Mouse (Mus musculus): ENCODE results near the gene Lrrc8e. TPM values are rescaled to one million over a fixed set of nuclear protein-coding genes. Genes with fewer than 3 reads are reported as not detected.
"Not testable (repeated sequence)": the region's sequence is repeated elsewhere in the genome, so short reads cannot be mapped to it uniquely, and the experiment has no call there.

Gene Lrrc8e
- polyA plus RNA-seq, 1 experiment from 2014 or later: 0.11 TPM

GRCm38 (mm10) chr8:4252934-4253841, 26.6 kb downstream of the Lrrc8e start, which contains the start of gene Snapc2:
TSS of gene Snapc2 (plus strand) at chr8:4253080.
- TF ChIP-seq EP300 (IDR thresholded peaks at IDR 0.05; ENCODE audit: low read depth) (no peak; the same call in 1 of the 2 replicates), CTCF (IDR thresholded peaks at IDR 0.05; ENCODE audit: low read depth) (no peak)
- no peaks in the 10 kb centered on the region for H3K9me3 ChIP-seq (ENCODE audit: low read length)

DNA sequence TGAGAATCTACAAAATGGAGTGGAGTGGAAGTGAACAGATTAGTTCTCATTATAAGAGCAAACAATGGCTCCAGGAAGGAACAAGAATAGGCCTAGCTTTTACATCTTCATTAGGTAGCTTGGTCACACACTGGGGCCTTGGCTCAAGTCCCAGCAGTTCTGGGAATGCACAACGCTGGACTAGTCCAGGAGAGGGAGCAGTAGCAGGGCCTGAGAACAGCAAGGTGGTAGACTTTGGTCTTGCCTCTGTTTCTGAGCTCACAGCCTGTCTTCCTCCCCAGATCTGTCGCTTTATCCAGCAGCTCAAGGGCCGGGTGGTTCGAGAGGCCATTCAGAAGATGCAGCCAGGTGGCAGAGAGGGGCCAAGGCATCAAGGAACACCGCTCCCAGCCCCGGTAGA, 27.4 kb downstream of the Lrrc8e start:
- H3K27me3 ChIP-seq (ENCODE audit: insufficient read depth, low read length): no peaks in the 10 kb centered on the region
- no peak overlapping the region for H3K27ac ChIP-seq (ENCODE audit: low read depth)
- H3K4me3 ChIP-seq (ENCODE audit: low read depth, low read length): peak overlapping the region; percentile 93
- DNase-seq (peak; percentile 43), ATAC-seq (no peak)
- TF ChIP-seq EP300 (IDR thresholded peaks at IDR 0.05; ENCODE audit: low read depth): no peak
- TF ChIP-seq CTCF (IDR thresholded peaks at IDR 0.05; ENCODE audit: low read depth): peak; percentile 53
- WGBS (ENCODE audit: insufficient replicate concordance): 63% methylated on average over 6 of the region's 6 CpGs
- H3K36me3 ChIP-seq (replicated peaks; ENCODE audit: insufficient read depth, low read length): peaks cover 7% of the 10 kb centered on the region
- peak overlapping the region; percentile 85 for H3K4me2 ChIP-seq (ENCODE audit: low read depth, low read length)
- no peaks in the 10 kb centered on the region for H3K9me3 ChIP-seq (ENCODE audit: low read length)
- peaks cover 24% of the 10 kb centered on the region for H3K4me1 ChIP-seq (ENCODE audit: insufficient read depth)
- no peak overlapping the region for H3K9ac ChIP-seq (replicated peaks)

More at GRCm38 (mm10) chr8:4252934-4253841, 26.6 kb downstream of the Lrrc8e start, which contains the start of gene Snapc2:
- peaks cover 16% of the 10 kb centered on the region for H3K4me1 ChIP-seq (ENCODE audit: insufficient read depth)
- H3K4me2 ChIP-seq (ENCODE audit: low read depth, low read length): peak within 1 kb of the TSS; percentile 85
- H3K4me3 ChIP-seq (ENCODE audit: low read depth, low read length): peak within 1 kb of the TSS; percentile 93
- H3K36me3 ChIP-seq (replicated peaks; ENCODE audit: insufficient read depth, low read length): peaks cover 7% of the 10 kb centered on the region
- H3K9ac ChIP-seq (replicated peaks): peak within 1 kb of the TSS; percentile 93
- under 1% methylated on average over 69 of the region's 69 CpGs for WGBS (ENCODE audit: insufficient replicate concordance)
- no peaks in the 10 kb centered on the region for H3K27me3 ChIP-seq (ENCODE audit: insufficient read depth, low read length)
- H3K27ac ChIP-seq (ENCODE audit: low read depth): peak within 1 kb of the TSS; percentile 74
- DNase-seq (peak; percentile 98), ATAC-seq (peak; percentile 94)

DNA sequence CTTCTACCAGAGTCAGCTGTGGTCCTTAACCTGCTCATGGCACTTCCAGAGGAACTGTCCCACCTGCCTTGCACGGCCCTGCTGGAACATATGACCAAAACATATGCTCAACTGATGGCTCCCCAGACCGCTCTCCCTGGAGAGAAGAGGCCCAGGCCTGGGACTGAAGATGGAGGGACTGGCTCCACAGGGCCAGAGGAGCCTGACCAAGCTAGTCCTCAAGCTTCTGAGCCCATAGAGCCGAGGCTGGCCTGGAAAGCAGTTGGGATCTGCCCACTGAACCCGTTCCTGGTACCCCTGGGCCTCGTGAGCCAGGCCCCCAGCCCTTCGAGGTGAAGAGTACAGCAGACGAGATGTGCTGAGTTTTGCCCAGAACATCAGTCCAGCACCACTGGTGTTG, 28.8 kb downstream of the Lrrc8e start:
- not testable (repeated sequence) for H3K9ac ChIP-seq (replicated peaks); H3K9me3 ChIP-seq (ENCODE audit: low read length); H3K4me3 ChIP-seq (ENCODE audit: low read depth, low read length); DNase-seq; H3K27ac ChIP-seq (ENCODE audit: low read depth); H3K4me2 ChIP-seq (ENCODE audit: low read depth, low read length); ATAC-seq; H3K27me3 ChIP-seq (ENCODE audit: insufficient read depth, low read length)
- WGBS (ENCODE audit: insufficient replicate concordance): 77% methylated on average over 7 of the region's 7 CpGs
- H3K4me1 ChIP-seq (ENCODE audit: insufficient read depth): peaks cover 29% of the 10 kb centered on the region
- H3K36me3 ChIP-seq (replicated peaks; ENCODE audit: insufficient read depth, low read length): peaks cover 13% of the 10 kb centered on the region

- Histone ChIP-seq H3K4me2 (ENCODE audit: low read depth, low read length) (no peak overlapping the region), H3K4me3 (ENCODE audit: low read depth, low read length) (no peak overlapping the region), H3K4me1 (ENCODE audit: insufficient read depth) (peaks cover 29% of the 10 kb centered on the region), H3K27me3 (ENCODE audit: insufficient read depth, low read length) (no peaks in the 10 kb centered on the region), H3K9me3 (ENCODE audit: low read length) (no peaks in the 10 kb centered on the region), H3K9ac (replicated peaks) (no peak overlapping the region), H3K27ac (ENCODE audit: low read depth) (no peak overlapping the region), H3K36me3 (replicated peaks; ENCODE audit: insufficient read depth, low read length) (peaks cover 26% of the 10 kb centered on the region)
- ATAC-seq (no peak), DNase-seq (no peak)
- no peak for TF ChIP-seq CTCF (IDR thresholded peaks at IDR 0.05; ENCODE audit: low read depth)
- WGBS (ENCODE audit: insufficient replicate concordance): 78% methylated on average over 4 of the region's 4 CpGs
Measured at GRCm38 (mm10) chr8:4256911-4257310, 30.3 kb downstream of the Lrrc8e start.

- Histone ChIP-seq H3K9ac (replicated peaks) (no peak overlapping the region), H3K27ac (ENCODE audit: low read depth) (no peak overlapping the region), H3K4me2 (ENCODE audit: low read depth, low read length) (no peak overlapping the region), H3K36me3 (replicated peaks; ENCODE audit: insufficient read depth, low read length) (peaks cover 30% of the 10 kb centered on the region), H3K9me3 (ENCODE audit: low read length) (no peaks in the 10 kb centered on the region), H3K4me1 (ENCODE audit: insufficient read depth) (peaks cover 27% of the 10 kb centered on the region), H3K4me3 (ENCODE audit: low read depth, low read length) (no peak overlapping the region), H3K27me3 (ENCODE audit: insufficient read depth, low read length) (no peaks in the 10 kb centered on the region)
- ATAC-seq (no peak), DNase-seq (no peak)
- no peak for TF ChIP-seq EP300 (IDR thresholded peaks at IDR 0.05; ENCODE audit: low read depth)
- no peak for TF ChIP-seq CTCF (IDR thresholded peaks at IDR 0.05; ENCODE audit: low read depth)
- whole genome bisulfite sequencing (ENCODE audit: insufficient replicate concordance): 83% methylated on average over 4 of the region's 4 CpGs
Measured at GRCm38 (mm10) chr8:4257350-4257749, 30.7 kb downstream of the Lrrc8e start.

DNA sequence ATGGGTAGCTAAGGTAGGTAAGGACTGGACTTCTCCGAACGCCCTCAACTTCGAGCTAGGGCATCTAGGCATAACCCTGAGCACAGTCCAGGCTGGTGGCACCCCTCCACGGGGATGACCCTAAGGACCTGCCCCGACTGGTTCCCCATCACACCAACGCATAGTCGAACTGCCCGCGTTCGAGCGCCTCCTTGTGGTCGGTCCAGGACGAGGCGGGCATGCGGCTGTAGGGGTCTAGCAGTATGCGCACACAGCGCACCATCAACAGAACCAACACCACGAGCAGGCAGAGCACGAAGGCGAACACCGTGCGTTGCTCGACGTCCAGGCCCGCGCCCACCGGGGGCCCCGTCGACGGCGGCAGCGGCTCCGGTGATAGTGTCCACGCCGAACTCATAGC, 31.6 kb downstream of the Lrrc8e start:
- H3K36me3 ChIP-seq (replicated peaks; ENCODE audit: insufficient read depth, low read length): peaks cover 33% of the 10 kb centered on the region
- peaks cover 23% of the 10 kb centered on the region for H3K4me1 ChIP-seq (ENCODE audit: insufficient read depth)
- ATAC-seq: peak; percentile 57
- no peaks in the 10 kb centered on the region for H3K9me3 ChIP-seq (ENCODE audit: low read length)
- peak; percentile 85 for DNase-seq
- peak overlapping the region; percentile 61 for H3K4me3 ChIP-seq (ENCODE audit: low read depth, low read length)
- TF ChIP-seq CTCF (IDR thresholded peaks at IDR 0.05; ENCODE audit: low read depth) (peak; percentile 94), EP300 (IDR thresholded peaks at IDR 0.05; ENCODE audit: low read depth) (no peak)
- H3K4me2 ChIP-seq (ENCODE audit: low read depth, low read length): peak overlapping the region; percentile 100
- WGBS (ENCODE audit: insufficient replicate concordance): 7% methylated on average over 34 of the region's 35 CpGs
- no peak overlapping the region for H3K27ac ChIP-seq (ENCODE audit: low read depth)
- no peaks in the 10 kb centered on the region for H3K27me3 ChIP-seq (ENCODE audit: insufficient read depth, low read length)
- H3K9ac ChIP-seq (replicated peaks): peak overlapping the region; percentile 62

Measured in liver, postnatal 0 days (tissue).